Mouse (Mus musculus): ENCODE results near the gene Cntn1. TPM values are rescaled to one million over a fixed set of nuclear protein-coding genes. Genes with fewer than 3 reads are reported as not detected.

Gene Cntn1
- polyA plus RNA-seq (2016; fragmentation: Nextera tagmentation; extraction: Ambion mirVana): 9.6 and 9.8 TPM in 2 replicates

- peak within 1 kb of the TSS; percentile 55; the same call in 1 of the 2 replicates for H3K27ac ChIP-seq
- peak within 1 kb of the TSS; percentile 52 for H3K4me3 ChIP-seq
- peaks cover 7% of the 10 kb centered on the region for H3K4me1 ChIP-seq
- peak; percentile 99 for ATAC-seq (ENCODE audit: low FRiP score)
- H3K9me3 ChIP-seq (replicated peaks): no peaks in the 10 kb centered on the region
- H3K27me3 ChIP-seq: no peaks in the 10 kb centered on the region; the same call in 1 of the 2 replicates
- peak within 1 kb of the TSS; percentile 76 for H3K9ac ChIP-seq
- no peaks in the 10 kb centered on the region for H3K36me3 ChIP-seq
- H3K4me2 ChIP-seq (replicated peaks): peak within 1 kb of the TSS; percentile 99
- under 1% methylated on average over 17 of the region's 17 CpGs for WGBS
These were observed at the start of gene Cntn1 for GRCm38 (mm10) chr15:92050996-92051352. Gene Cntn1 (plus strand): TSS chr15:92051165.

- Histone ChIP-seq H3K4me3 (no peak overlapping the region), H3K9me3 (replicated peaks) (no peaks in the 10 kb centered on the region), H3K9ac (no peak overlapping the region), H3K27me3 (no peaks in the 10 kb centered on the region), H3K4me2 (replicated peaks) (no peak overlapping the region), H3K36me3 (no peaks in the 10 kb centered on the region), H3K4me1 (no peaks in the 10 kb centered on the region), H3K27ac (no peak overlapping the region)
- ATAC-seq (ENCODE audit: low FRiP score): no peak
- 79% methylated on average over 3 of the region's 3 CpGs for WGBS
These were observed 49.5 kb upstream of the Cntn1 start for GRCm38 (mm10) chr15:92001431-92001830.

DNA sequence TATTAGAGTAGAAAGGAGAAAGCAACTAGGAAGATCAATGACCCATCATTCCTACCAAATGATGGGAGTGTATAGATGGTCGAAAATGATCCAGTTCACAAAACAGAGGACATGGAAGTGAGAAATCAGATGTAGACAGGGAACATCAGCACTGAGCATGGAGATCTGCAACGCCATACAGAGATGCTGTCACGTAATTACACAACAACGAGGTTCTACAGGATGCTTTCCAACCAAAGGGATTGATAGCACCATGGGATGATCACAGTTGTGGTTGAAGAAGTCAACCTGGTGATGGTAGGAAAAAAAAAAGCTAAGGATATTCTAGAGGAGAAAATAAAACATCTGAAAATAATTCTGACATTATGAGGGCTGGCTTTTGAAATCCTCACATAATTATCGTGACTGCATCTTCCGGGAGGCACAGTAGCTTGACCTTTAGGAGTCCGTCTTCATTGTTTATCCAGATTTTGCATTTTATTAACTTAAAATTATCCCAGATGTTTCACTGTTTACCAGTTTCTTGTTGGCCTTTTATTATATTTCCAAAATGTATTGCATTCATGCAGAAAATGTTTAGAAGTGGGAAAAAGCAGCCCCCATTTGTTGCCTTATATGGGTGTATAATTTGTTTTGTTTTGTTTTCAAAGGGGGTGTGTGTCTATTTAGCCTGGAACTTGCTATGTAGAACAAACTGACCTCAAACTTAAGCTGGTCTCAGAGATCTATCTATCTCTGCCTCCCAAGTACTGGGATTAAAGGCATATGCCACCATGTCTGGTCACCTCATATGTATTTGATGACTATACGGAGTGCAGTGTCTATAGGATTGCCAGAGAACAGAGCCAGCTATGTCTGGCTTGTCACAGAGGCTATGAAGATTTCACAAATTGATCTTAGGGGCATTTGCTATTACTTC, 38.5 kb upstream of the Cntn1 start:
- ATAC-seq (ENCODE audit: low FRiP score): no peak
- 89% methylated on average over 8 of the region's 8 CpGs for WGBS

DNA sequence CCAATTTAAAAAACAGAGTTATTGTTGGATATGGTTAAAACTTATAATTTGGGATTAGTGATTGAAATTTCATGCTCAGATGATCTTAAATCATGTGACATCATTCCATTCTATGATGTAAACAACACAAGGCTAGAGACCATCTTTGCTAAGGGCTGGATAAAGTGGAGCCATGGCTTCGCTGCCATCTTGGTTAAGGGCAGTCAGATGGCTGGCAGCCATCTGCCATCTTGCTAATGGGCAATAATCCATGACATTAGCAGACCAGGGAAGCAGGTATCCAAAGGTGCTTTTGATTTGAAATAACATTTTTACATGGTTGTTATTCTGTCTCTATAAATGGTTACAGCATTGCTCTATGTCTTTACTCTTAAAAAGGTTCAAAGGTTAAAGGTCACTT, 16.9 kb upstream of the Cntn1 start:
- Histone ChIP-seq H3K4me1 (no peaks in the 10 kb centered on the region), H3K27me3 (no peaks in the 10 kb centered on the region), H3K9me3 (replicated peaks) (no peaks in the 10 kb centered on the region; the same call in 1 of the 2 replicates), H3K27ac (no peak overlapping the region), H3K9ac (no peak overlapping the region), H3K36me3 (no peaks in the 10 kb centered on the region), H3K4me3 (no peak overlapping the region), H3K4me2 (replicated peaks) (no peak overlapping the region)
- 100% methylated on average over 1 of the region's 1 CpGs for WGBS
- no peak for ATAC-seq (ENCODE audit: low FRiP score)

More for the DNA sequence above, 38.5 kb upstream of the Cntn1 start:
- Histone ChIP-seq H3K9me3 (replicated peaks) (no peaks in the 10 kb centered on the region), H3K9ac (no peak overlapping the region), H3K27ac (no peak overlapping the region), H3K27me3 (no peaks in the 10 kb centered on the region), H3K36me3 (no peaks in the 10 kb centered on the region), H3K4me3 (no peak overlapping the region), H3K4me2 (replicated peaks) (no peak overlapping the region), H3K4me1 (no peaks in the 10 kb centered on the region)

DNA sequence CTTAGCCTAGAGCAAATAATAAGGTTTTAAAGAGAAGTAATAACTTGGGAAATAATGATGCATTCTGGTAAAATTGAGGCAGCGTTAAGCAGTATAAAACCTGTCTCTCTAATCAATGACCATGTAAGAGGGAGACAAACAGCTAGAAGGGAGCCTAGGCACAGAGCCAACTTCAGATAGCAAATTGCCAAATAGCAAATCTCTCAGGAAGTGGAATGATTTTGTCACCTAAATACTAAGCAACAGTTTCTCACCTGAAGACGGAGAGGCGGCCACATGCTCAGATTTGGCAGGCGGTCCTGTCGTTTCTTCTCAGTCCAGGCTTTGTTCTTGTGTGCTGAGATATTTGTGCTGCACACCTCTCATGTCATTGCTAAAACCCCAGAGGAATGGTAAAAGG, 8.4 kb upstream of the Cntn1 start:
- Histone ChIP-seq H3K9ac (no peak overlapping the region), H3K27me3 (no peaks in the 10 kb centered on the region), H3K4me2 (replicated peaks) (no peak overlapping the region), H3K27ac (no peak overlapping the region), H3K9me3 (replicated peaks) (no peaks in the 10 kb centered on the region), H3K4me1 (no peaks in the 10 kb centered on the region), H3K36me3 (no peaks in the 10 kb centered on the region), H3K4me3 (no peak overlapping the region)
- 90% methylated on average over 5 of the region's 5 CpGs for WGBS
- ATAC-seq (ENCODE audit: low FRiP score): no peak

- Histone ChIP-seq H3K4me1 (no peaks in the 10 kb centered on the region), H3K36me3 (no peaks in the 10 kb centered on the region), H3K4me2 (replicated peaks) (no peak overlapping the region), H3K9me3 (replicated peaks) (no peaks in the 10 kb centered on the region), H3K27ac (no peak overlapping the region), H3K4me3 (no peak overlapping the region), H3K9ac (no peak overlapping the region), H3K27me3 (no peaks in the 10 kb centered on the region)
- 85% methylated on average over 8 of the region's 8 CpGs for WGBS
- ATAC-seq (ENCODE audit: low FRiP score): no peak
These were observed 4.9 kb upstream of the Cntn1 start for GRCm38 (mm10) chr15:92046042-92046441.

- Histone ChIP-seq H3K4me3 (no peak overlapping the region), H3K4me2 (replicated peaks) (no peak overlapping the region), H3K9ac (no peak overlapping the region), H3K4me1 (peaks cover 7% of the 10 kb centered on the region), H3K27me3 (no peaks in the 10 kb centered on the region; the same call in 1 of the 2 replicates), H3K36me3 (no peaks in the 10 kb centered on the region), H3K9me3 (replicated peaks) (no peaks in the 10 kb centered on the region), H3K27ac (no peak overlapping the region)
- WGBS: 77% methylated on average over 4 of the region's 4 CpGs
- no peak for ATAC-seq (ENCODE audit: low FRiP score)
These were observed 2.9 kb upstream of the Cntn1 start for GRCm38 (mm10) chr15:92048031-92048430.

- 89% methylated on average over 4 of the region's 4 CpGs for WGBS
- Histone ChIP-seq H3K9ac (no peak overlapping the region), H3K4me3 (no peak overlapping the region), H3K4me1 (peaks cover 7% of the 10 kb centered on the region), H3K36me3 (no peaks in the 10 kb centered on the region), H3K9me3 (replicated peaks) (no peaks in the 10 kb centered on the region), H3K27me3 (no peaks in the 10 kb centered on the region; the same call in 1 of the 2 replicates), H3K27ac (no peak overlapping the region), H3K4me2 (replicated peaks) (no peak overlapping the region)
- ATAC-seq (ENCODE audit: low FRiP score): no peak
These were observed 2.4 kb upstream of the Cntn1 start for GRCm38 (mm10) chr15:92048531-92048930.

DNA sequence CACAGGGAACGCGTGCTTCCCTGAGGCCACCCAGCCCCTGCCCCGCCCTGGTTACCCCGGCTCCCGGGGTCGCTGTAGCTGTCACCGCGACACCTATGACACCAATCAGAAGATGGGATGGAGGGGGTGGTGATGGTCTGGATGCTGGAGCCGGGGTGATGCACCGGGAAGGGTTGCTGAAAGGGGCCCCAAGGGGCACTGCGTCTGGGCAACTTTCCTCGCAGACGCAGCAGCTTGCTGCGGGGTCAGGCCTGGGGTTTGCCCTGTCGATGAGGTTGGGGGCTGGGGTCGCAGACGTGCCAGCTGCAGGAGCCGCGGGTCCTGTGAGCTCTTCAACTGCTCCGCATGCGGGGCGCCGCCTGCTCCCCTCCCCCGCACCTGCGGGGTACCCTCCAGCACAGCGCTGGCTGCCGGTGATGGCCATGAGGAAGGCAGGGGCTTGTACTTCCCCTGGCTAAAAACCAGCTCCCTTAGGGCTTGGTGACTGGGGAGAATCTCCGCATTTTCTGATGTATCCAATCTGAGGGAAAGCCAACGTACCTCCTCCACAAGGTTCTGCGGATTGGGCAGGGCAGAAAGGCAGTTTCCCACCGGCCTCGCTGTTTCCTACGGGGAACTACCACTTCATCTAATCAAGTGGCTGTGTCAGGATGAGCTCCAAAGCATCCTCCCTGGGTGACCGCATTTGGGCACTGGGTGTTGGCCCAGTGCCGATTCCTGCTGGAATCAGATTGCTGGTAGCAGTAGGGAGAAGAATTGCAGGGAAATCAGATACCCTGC, 578 bp downstream of the Cntn1 start:
- Histone ChIP-seq H3K4me2 (replicated peaks) (peak overlapping the region; percentile 99), H3K4me3 (peak overlapping the region; percentile 52), H3K9me3 (replicated peaks) (no peaks in the 10 kb centered on the region), H3K9ac (peak overlapping the region; percentile 76), H3K27ac (peak overlapping the region; percentile 55; the same call in 1 of the 2 replicates), H3K36me3 (no peaks in the 10 kb centered on the region), H3K4me1 (peaks cover 7% of the 10 kb centered on the region), H3K27me3 (no peaks in the 10 kb centered on the region; the same call in 1 of the 2 replicates)
- ATAC-seq (ENCODE audit: low FRiP score): peak; percentile 76
- WGBS: 1% methylated on average over 35 of the region's 35 CpGs

GRCm38 (mm10) chr15:92052133-92052463, 1.1 kb downstream of the Cntn1 start:
- Histone ChIP-seq H3K9me3 (replicated peaks) (no peaks in the 10 kb centered on the region), H3K4me1 (peaks cover 7% of the 10 kb centered on the region), H3K9ac (peak overlapping the region; percentile 76), H3K36me3 (no peaks in the 10 kb centered on the region), H3K27me3 (no peaks in the 10 kb centered on the region; the same call in 1 of the 2 replicates), H3K4me2 (replicated peaks) (peak overlapping the region; percentile 99), H3K27ac (peak overlapping the region; percentile 55; the same call in 1 of the 2 replicates), H3K4me3 (peak overlapping the region; percentile 52)
- peak; percentile 8; the same call in 1 of the 2 replicates for ATAC-seq (ENCODE audit: low FRiP score)
- WGBS: 13% methylated on average over 4 of the region's 4 CpGs

- WGBS: 94% methylated on average over 5 of the region's 5 CpGs
- Histone ChIP-seq H3K36me3 (no peaks in the 10 kb centered on the region), H3K4me1 (no peaks in the 10 kb centered on the region), H3K27ac (no peak overlapping the region), H3K9ac (no peak overlapping the region), H3K27me3 (no peaks in the 10 kb centered on the region), H3K4me2 (replicated peaks) (no peak overlapping the region), H3K4me3 (no peak overlapping the region), H3K9me3 (replicated peaks) (no peaks in the 10 kb centered on the region)
- ATAC-seq (ENCODE audit: low FRiP score): no peak
These were observed 6.6 kb downstream of the Cntn1 start for GRCm38 (mm10) chr15:92057553-92057952.

DNA sequence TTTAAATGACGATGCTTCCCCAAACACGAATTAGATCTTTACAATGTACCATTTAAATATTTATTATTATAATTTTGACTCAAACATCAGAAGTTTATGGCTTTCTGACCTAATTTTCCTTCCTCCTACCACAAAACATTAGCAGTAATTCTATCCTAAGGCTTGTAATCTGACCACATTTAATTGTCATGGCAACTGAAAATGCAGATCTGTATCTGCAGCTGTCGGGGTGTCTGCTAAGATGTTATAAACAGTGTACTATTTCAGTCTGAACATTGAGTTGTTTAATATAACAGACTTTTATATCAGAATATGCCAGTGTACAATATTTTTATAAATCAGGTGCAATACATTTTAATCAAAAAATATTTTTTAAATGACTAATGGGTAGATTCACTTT, 10.0 kb downstream of the Cntn1 start:
- no peaks in the 10 kb centered on the region for H3K4me1 ChIP-seq
- H3K9me3 ChIP-seq (replicated peaks): no peaks in the 10 kb centered on the region
- no peak overlapping the region for H3K4me3 ChIP-seq
- WGBS: 70% methylated on average over 3 of the region's 3 CpGs
- H3K36me3 ChIP-seq: no peaks in the 10 kb centered on the region
- no peak overlapping the region for H3K27ac ChIP-seq
- ATAC-seq (ENCODE audit: low FRiP score): no peak
- no peak overlapping the region for H3K4me2 ChIP-seq (replicated peaks)
- H3K9ac ChIP-seq: no peak overlapping the region
- H3K27me3 ChIP-seq: no peaks in the 10 kb centered on the region

Measured in hindbrain, embryonic 12.5 days (tissue).